Mouse (Mus musculus) gastrocnemius, adult 2 months (tissue): ENCODE data around the gene Kcng3. TPM values are rescaled to one million over a fixed set of nuclear protein-coding genes. Genes with fewer than 3 reads are reported as not detected.

Experiments used
- DNase-seq: peaks from one replicate; pipeline ENCODE4 v3.0.0; 2022
- H3K27ac ChIP-seq: fragments of 200-600 bp; 2 replicates; pipeline ENCODE4 v1.8.1; 2022; ENCODE audit warnings: mild to moderate bottlenecking
- H3K4me3 ChIP-seq: fragments of 200-600 bp; 2 replicates; pipeline ENCODE4 v1.8.1; 2022; ENCODE audit warnings: mild to moderate bottlenecking, moderate library complexity
- CTCF ChIP-seq: fragments of 200-600 bp; IDR thresholded peaks from 2 replicates; pipeline ENCODE4 v1.8.1; 2022; ENCODE audit warnings: antibody characterized with exemption, mild to moderate bottlenecking, moderate library complexity
- intact Hi-C: fragments of 180-260 bp; cut with DNase I; formaldehyde crosslinking; loops from one replicate; pipeline ENCODE4 v1.15.1; 2025
- total RNA-seq, 2 experiments: library from RNA; stranded (reverse); gene quantifications; 2 replicates each; pipeline ENCODE4 v1.2.3; 2021

The Kcng3 gene
- total RNA-seq, 2 experiments from 2014 or later, result not detected

GRCm38 (mm10) chr17:83563703-83564111, 68.0 kb downstream of the Kcng3 start:
- DNase-seq, result peak; percentile 47
- peak; percentile 63 for TF ChIP-seq CTCF
- Histone ChIP-seq H3K4me3 (peak overlapping the region; percentile 64), H3K27ac (no peak overlapping the region)
- intact Hi-C loops, result no loop called here

- intact Hi-C loops, result no loop called here
- no peak overlapping the region for H3K27ac ChIP-seq
- TF ChIP-seq CTCF, result no peak
- no peak for DNase-seq
- no peak overlapping the region for H3K4me3 ChIP-seq
Observed at GRCm38 (mm10) chr17:83562153-83563010, 69.3 kb downstream of the Kcng3 start.

DNA sequence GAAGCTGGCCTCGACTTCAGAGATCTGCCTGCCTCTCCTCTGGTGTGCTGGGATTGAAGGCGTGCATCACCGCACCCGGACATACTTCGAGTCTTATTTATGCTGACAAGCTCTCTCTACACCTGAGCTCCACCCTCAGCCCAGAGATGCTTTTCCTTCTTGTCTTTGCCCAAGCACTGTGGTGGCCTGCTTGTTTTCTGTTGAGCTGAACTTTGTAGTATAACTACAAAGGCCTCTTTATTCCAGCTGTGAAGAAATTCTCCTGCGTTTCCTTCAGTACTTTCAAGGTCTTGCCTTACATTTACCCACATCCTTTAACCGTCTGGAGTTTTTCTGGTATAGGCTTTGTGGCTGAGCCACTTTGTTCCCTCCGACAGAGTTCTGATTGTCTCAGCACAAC, 72.6 kb downstream of the Kcng3 start:
- TF ChIP-seq CTCF, result no peak
- intact Hi-C loops, result no loop called here
- no peak overlapping the region for H3K4me3 ChIP-seq
- H3K27ac ChIP-seq, result no peak overlapping the region
- no peak for DNase-seq

- no peak for DNase-seq
- TF ChIP-seq CTCF, result no peak
- H3K27ac ChIP-seq, result no peak overlapping the region
- no peak overlapping the region for H3K4me3 ChIP-seq
- intact Hi-C loops, result no loop called here
Observed at GRCm38 (mm10) chr17:83555836-83556235, 75.9 kb downstream of the Kcng3 start.

DNA sequence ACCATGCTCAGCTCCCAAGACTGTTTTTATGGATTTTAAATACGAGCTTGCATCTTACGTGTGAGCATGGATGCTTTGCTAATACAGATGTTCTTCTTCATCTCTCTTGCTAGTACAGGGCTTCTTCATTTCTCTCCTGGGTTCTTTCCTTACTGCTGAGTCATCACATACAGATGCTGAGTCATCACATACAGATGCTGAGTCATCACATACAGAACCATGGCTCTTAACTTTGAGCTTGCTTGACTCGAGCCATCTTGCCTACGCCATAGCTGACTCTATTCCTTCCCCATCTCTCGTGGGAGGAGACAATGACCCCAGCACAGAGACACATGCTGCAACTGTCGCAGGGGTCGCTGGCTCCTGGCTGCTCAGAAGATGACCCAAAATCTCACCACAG, 76.7 kb downstream of the Kcng3 start:
- DNase-seq, result no peak
- Histone ChIP-seq H3K4me3 (no peak overlapping the region), H3K27ac (no peak overlapping the region)
- TF ChIP-seq CTCF, result no peak
- intact Hi-C loops, result no loop called here

GRCm38 (mm10) chr17:83548501-83549233, 83.0 kb downstream of the Kcng3 start:
- Histone ChIP-seq H3K27ac (no peak overlapping the region), H3K4me3 (no peak overlapping the region)
- intact Hi-C loops, result no loop called here
- DNase-seq, result no peak
- TF ChIP-seq CTCF, result no peak

DNA sequence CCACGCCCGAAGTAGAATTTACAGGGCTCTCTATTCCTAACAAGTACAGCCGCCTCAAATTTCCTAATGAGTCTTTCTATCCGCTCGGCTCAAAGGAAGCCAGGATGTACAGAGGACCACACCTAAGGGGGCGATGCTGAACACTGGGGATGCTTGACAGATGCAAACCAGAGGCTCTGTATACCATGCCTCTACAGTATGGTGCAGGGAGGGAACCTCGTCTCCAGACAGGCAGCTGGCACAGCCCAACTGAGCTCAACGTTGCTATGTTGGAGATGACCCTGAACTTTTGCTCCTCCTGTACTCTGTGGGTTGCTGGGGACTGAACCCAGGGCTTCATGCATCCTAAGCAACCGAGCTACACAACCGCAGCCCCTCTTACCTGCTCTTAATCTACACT, 84.5 kb downstream of the Kcng3 start:
- Histone ChIP-seq H3K27ac (no peak overlapping the region), H3K4me3 (no peak overlapping the region)
- DNase-seq, result no peak
- intact Hi-C loops, result no loop called here
- TF ChIP-seq CTCF, result no peak

- no peak for TF ChIP-seq CTCF
- no peak overlapping the region for H3K27ac ChIP-seq
- intact Hi-C loops, result no loop called here
- no peak for DNase-seq
- H3K4me3 ChIP-seq, result peak overlapping the region; percentile 68
Observed at GRCm38 (mm10) chr17:83545756-83546742, 85.6 kb downstream of the Kcng3 start.

GRCm38 (mm10) chr17:83545259-83545658, 86.4 kb downstream of the Kcng3 start:
- no peak for DNase-seq
- TF ChIP-seq CTCF, result no peak
- Histone ChIP-seq H3K4me3 (peak overlapping the region; percentile 68), H3K27ac (no peak overlapping the region)
- intact Hi-C loops, result no loop called here

DNA sequence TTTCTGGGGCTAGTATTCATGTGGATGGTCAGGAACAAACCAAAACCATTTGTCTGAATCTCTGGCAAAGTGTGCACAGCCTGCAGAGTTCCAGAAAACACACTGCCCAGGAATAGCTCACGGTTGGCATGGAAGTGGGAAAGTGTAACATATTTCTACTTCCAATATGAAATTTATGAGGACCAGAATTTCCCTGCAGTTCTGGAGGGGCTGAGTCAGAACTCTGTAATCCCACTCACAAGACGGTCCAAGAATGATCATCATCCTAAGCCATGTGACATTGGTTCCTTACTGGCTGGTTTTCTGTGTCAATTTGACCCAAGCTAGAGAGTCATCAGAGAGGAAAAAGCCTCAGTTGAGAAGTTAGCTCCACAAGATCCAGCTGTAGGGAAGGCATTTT, 89.3 kb downstream of the Kcng3 start:
- no peak for DNase-seq
- intact Hi-C loops, result no loop called here
- no peak overlapping the region for H3K27ac ChIP-seq
- no peak for TF ChIP-seq CTCF
- H3K4me3 ChIP-seq, result no peak overlapping the region

GRCm38 (mm10) chr17:83539262-83540037, 92.2 kb downstream of the Kcng3 start:
- intact Hi-C loops, result no loop called here
- DNase-seq, result no peak
- H3K4me3 ChIP-seq, result no peak overlapping the region
- H3K27ac ChIP-seq, result no peak overlapping the region
- TF ChIP-seq CTCF, result no peak

- TF ChIP-seq CTCF, result no peak
- Histone ChIP-seq H3K4me3 (no peak overlapping the region), H3K27ac (no peak overlapping the region)
- DNase-seq, result no peak
- intact Hi-C loops, result no loop called here
Observed at GRCm38 (mm10) chr17:83538694-83539093, 93.0 kb downstream of the Kcng3 start.
